ENCODE assay signal across 7 mouse cellular contexts in the genomic region with DNA sequence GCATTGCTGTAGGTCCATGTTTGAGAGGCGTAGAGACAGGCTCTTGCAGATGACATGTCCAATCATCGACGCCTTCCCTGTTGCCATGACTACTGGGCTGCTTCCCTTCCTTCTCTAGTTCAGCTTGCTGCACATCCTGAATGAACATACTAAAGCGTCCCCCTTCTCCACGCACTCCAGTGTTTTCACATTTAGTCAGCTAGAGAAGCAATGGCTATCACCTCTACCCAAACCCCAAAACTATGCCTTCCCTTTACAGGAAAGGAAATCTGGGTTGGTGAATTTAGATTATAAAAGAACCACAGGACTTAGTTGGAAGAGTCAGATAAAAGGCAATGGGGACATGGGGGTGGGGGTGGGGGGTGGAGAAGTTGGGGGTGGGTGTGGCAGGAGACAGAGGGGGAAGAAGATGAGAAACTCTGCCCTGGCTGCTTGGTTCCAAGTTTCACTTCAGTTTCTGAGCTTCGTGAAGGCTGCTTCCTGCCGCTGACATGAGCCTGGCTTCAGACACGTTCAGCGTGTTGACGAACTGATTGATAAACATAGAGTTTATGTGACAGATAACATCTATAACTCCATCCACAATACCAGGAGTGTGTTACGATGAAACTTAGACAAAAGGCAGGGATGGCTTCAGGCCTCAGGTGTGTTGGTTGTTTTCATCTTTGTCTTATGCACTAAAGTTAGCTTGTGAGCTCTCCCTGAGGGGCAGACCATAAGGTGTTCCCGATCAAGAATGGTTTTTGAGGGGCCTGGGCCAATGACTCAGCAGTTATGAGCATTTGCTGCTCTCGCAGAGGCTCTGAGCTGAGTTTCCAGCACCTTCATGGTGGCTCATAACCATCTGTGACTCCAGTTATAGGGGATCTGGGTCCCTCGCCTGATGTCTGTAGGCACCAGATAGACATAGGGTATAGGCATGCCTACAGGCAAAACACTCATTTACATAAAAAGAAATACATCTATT. TPM values are rescaled to one million over a fixed set of nuclear protein-coding genes. Genes with fewer than 3 reads are reported as not detected.
DNase-seq lines count a peak whose midpoint lies in the region; ATAC-seq and TF ChIP-seq lines count a peak whose summit lies in the region.

No protein-coding gene starts in this region.

- H3K4me2 ChIP-seq in forebrain, postnatal 0 days (ENCODE audit: low read depth), result 0 out of 2 replicates have a peak overlapping the region, but pooled peaks have one; percentile 5
- H3K4me2 ChIP-seq in intestine, embryonic 14.5 days (ENCODE audit: low read length), result no peak overlapping the region

- ATAC-seq in forebrain, postnatal 0 days, result peak; percentile 98
- ATAC-seq in intestine, embryonic 14.5 days (replicated peaks; ENCODE audit: low FRiP score, low TSS enrichment, low read depth), result peak; percentile 61
- ATAC-seq in monocyte, adult 5-6 weeks (replicated peaks; ENCODE audit: insufficient number of reproducible peaks, low FRiP score, low TSS enrichment, poor library complexity, severe bottlenecking), result peak; percentile 58

- no peak for TF ChIP-seq CTCF in forebrain, postnatal 0 days (IDR thresholded peaks at IDR 0.05; ENCODE audit: low read depth)
- no peak for TF ChIP-seq CTCF in liver, adult 2 months (IDR thresholded peaks at IDR 0.05; ENCODE audit: low read depth, low read length)

- H3K4me3 ChIP-seq in forebrain, postnatal 0 days (ENCODE audit: low read depth, low read length), result no peak overlapping the region
- no peak overlapping the region for H3K4me3 ChIP-seq in intestine, embryonic 14.5 days (ENCODE audit: low read depth, low read length)
- no peak overlapping the region for H3K4me3 ChIP-seq in liver, adult 2 months (ENCODE audit: insufficient read depth, low read depth, low read length)

- H3K27me3 ChIP-seq in forebrain, postnatal 0 days (ENCODE audit: insufficient read depth, low read length), result no peaks in the 10 kb centered on the region
- H3K27me3 ChIP-seq in intestine, embryonic 14.5 days (replicated peaks; ENCODE audit: control insufficient read depth, insufficient read depth, low read length), result no peaks in the 10 kb centered on the region
- H3K27me3 ChIP-seq in liver, adult 2 months (ENCODE audit: control insufficient read depth, insufficient read depth, low read length), result no peaks in the 10 kb centered on the region

- H3K4me1 ChIP-seq in forebrain, postnatal 0 days (ENCODE audit: insufficient read depth), result no peaks in the 10 kb centered on the region
- peaks cover 19% of the 10 kb centered on the region; the same call in 1 of the 2 replicates for H3K4me1 ChIP-seq in intestine, embryonic 14.5 days (replicated peaks; ENCODE audit: control insufficient read depth, insufficient read depth, low read length)
- H3K4me1 ChIP-seq in liver, adult 2 months (ENCODE audit: control insufficient read depth, insufficient read depth, low read length), result peaks cover 11% of the 10 kb centered on the region

- DNase-seq in CD8-positive naive resting alpha-beta T cell, adult 2 months (ENCODE audit: low read depth in 2 of 2, low spot score in 2 of 2), result peak; percentile 24 to 30
- DNase-seq in R1 (ENCODE audit: low read depth, low spot score), result peak; percentile 84
- peak; percentile 86 for DNase-seq in forebrain, postnatal 0 days
- no peak for DNase-seq in intestine, embryonic 14.5 days (ENCODE audit: low spot score)
- peak; percentile 31 for DNase-seq in liver, adult 2 months (ENCODE audit: extremely low read depth, low read depth, low spot score)
- peak; percentile 65 for DNase-seq in thymus, postnatal 14 days

- TF ChIP-seq POLR2A in liver, adult 2 months (IDR thresholded peaks at IDR 0.05; ENCODE audit: extremely low read depth, insufficient read depth, low read length), result no peak

- no peak overlapping the region for H3K9ac ChIP-seq in forebrain, postnatal 0 days
- no peak overlapping the region for H3K9ac ChIP-seq in intestine, embryonic 14.5 days (ENCODE audit: low read length)
- H3K9ac ChIP-seq in liver, adult 2 months (ENCODE audit: low read depth, low read length), result no peak overlapping the region

- WGBS in forebrain, postnatal 0 days, result 62% methylated on average over 14 of the region's 14 CpGs
- WGBS in intestine, embryonic 14.5 days, result 60% methylated on average over 14 of the region's 14 CpGs
- WGBS in liver, adult 2 months, result 68% methylated on average over 14 of the region's 14 CpGs

- H3K79me2 ChIP-seq in liver, adult 2 months (ENCODE audit: control insufficient read depth, insufficient read depth, low read length), result no peaks in the 10 kb centered on the region

- H3K9me3 ChIP-seq in forebrain, postnatal 0 days (ENCODE audit: low read length), result no peaks in the 10 kb centered on the region
- H3K9me3 ChIP-seq in intestine, embryonic 14.5 days (ENCODE audit: control insufficient read depth, low read length), result no peaks in the 10 kb centered on the region

- no peaks in the 10 kb centered on the region for H3K36me3 ChIP-seq in forebrain, postnatal 0 days (ENCODE audit: insufficient read depth)
- H3K36me3 ChIP-seq in intestine, embryonic 14.5 days (ENCODE audit: control insufficient read depth, insufficient read depth, low read length), result no peaks in the 10 kb centered on the region
- no peaks in the 10 kb centered on the region for H3K36me3 ChIP-seq in liver, adult 2 months (ENCODE audit: control insufficient read depth, insufficient read depth, low read length)

- peak overlapping the region; percentile 75 for H3K27ac ChIP-seq in forebrain, postnatal 0 days (ENCODE audit: low read depth, low read length)
- H3K27ac ChIP-seq in intestine, embryonic 14.5 days (ENCODE audit: low read depth), result peak overlapping the region; percentile 33; the same call in 1 of the 2 replicates
- H3K27ac ChIP-seq in liver, adult 2 months (replicated peaks; ENCODE audit: insufficient read depth, low read depth, low read length), result peak overlapping the region; percentile 32; the same call in 1 of the 2 replicates

RNA-seq across cellular contexts. Expression of a gene that starts 28.1 kb away (rescaled TPM):
- 4.3 and 4.9 TPM in 2 replicates for total RNA-seq in forebrain, postnatal 0 days (2014; rRNA removed)
- 2.8 and 3.3 TPM in 2 replicates for polyA plus RNA-seq in forebrain, postnatal 0 days (2015; fragmentation: Nextera tagmentation; extraction: Ambion mirVana)
- polyA plus RNA-seq in intestine, embryonic 14.5 days (2014; fragmentation: Nextera tagmentation; extraction: Ambion mirVana), result 14.4 and 14.5 TPM in 2 replicates
- total RNA-seq in liver, adult 2 months (2014; rRNA removed), result 1.4 and 1.6 TPM in 2 replicates
- 0.32 and 0.59 TPM in 2 replicates for polyA plus RNA-seq in liver, adult 2 months (2012; rRNA removed)
- total RNA-seq in monocyte, adult 5-6 weeks (2017), result 99.7 to 113 TPM (median 103 TPM) in 3 replicates

RNA-seq across cellular contexts. Expression of a gene that starts 34.9 kb away (rescaled TPM):
- total RNA-seq in forebrain, postnatal 0 days (2014; rRNA removed), result 105 and 116 TPM in 2 replicates
- 112 and 123 TPM in 2 replicates for polyA plus RNA-seq in forebrain, postnatal 0 days (2015; fragmentation: Nextera tagmentation; extraction: Ambion mirVana)
- polyA plus RNA-seq in intestine, embryonic 14.5 days (2014; fragmentation: Nextera tagmentation; extraction: Ambion mirVana), result 106 and 110 TPM in 2 replicates
- 24.5 and 26.8 TPM in 2 replicates for total RNA-seq in liver, adult 2 months (2014; rRNA removed)
- polyA plus RNA-seq in liver, adult 2 months (2012; rRNA removed), result 10.8 and 11.1 TPM in 2 replicates
- total RNA-seq in monocyte, adult 5-6 weeks (2017), result 96.2 to 100 TPM (median 98.7 TPM) in 3 replicates

Comparison
In these comparisons a context has a peak if more than half of its experiments do, and no peak if none do; other contexts are left out.
1. RNA of a gene that starts 28.1 kb away (total RNA-seq): 99.7 to 113 TPM in monocyte, adult 5-6 weeks; 4.3 to 4.9 TPM in forebrain, postnatal 0 days and 1.4 to 1.6 TPM in liver, adult 2 months; every median in the first group is over 10 times any median in the second.
2. Peak in every context shown above with its lines, with median percentiles within 50 percentile points of each other: ATAC-seq and H3K27ac ChIP-seq.